Mouse (Mus musculus) heart, postnatal 0 days (tissue): ENCODE data around the gene Ppp2r2c.

Source experiments
- CTCF ChIP-seq: IDR thresholded peaks from 2 replicates; pipeline ENCODE4 v1.5.1; 2016; ENCODE audit warnings: antibody characterized with exemption, control low read depth, low read depth
- EP300 ChIP-seq: IDR thresholded peaks from 2 replicates; pipeline ENCODE4 v1.6.1; 2016; ENCODE audit warnings: antibody characterized with exemption, low read depth

DNA sequence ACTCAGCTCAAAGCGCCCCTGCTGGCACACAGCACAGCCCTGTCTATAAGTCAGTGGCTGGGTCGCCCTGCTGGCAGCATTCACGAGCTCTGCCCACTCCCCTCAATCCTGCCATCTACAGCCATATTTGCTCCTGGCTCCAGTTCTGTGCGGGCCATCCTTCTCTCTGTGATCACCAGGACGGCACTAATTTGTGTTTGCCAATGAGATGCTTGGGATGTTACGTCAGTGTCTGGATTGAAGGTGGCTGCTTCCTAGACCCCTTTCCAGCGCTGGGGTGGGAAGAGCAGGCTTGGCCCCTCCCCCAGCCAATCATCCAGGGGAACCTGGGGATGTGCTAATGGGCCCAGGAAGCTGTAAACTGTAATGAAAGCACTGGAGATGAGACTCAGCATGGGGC lies 42.7 kb downstream of the Ppp2r2c start:
- TF ChIP-seq EP300 (no peak), CTCF (no peak)
